Mouse (Mus musculus) erythroid progenitor cell, adult 5-6 weeks (primary cell): Measurements from ENCODE around the gene Akip1. TPM values are rescaled to one million over a fixed set of nuclear protein-coding genes. Genes with fewer than 3 reads are reported as not detected.

Source experiments
- ATAC-seq: replicated peaks from 2 replicates; pipeline ENCODE4 v1.8.0; 2016; ENCODE audit warnings: moderate number of reproducible peaks, mild to moderate bottlenecking, moderate TSS enrichment, inconsistent platforms; ENCODE audit not compliant: poor library complexity, low FRiP score, severe bottlenecking
- total RNA-seq, 2 experiments: library from RNA; stranded (forward) in 1 of 2; stranded (reverse) in 1 of 2; fragments of 150-400 nt in 1 of 2; fragments of 186-747, 209-891 nt in 1 of 2; gene quantifications; 2 replicates each; pipeline versions ENCODE4 v1.2.3 to v1.2.4; 2015 to 2017; ENCODE audit warnings: low replicate concordance in 2 of 2

Akip1 gene
- total RNA-seq, 2 experiments from 2014 or later: 21.6 to 57.0 TPM

DNA sequence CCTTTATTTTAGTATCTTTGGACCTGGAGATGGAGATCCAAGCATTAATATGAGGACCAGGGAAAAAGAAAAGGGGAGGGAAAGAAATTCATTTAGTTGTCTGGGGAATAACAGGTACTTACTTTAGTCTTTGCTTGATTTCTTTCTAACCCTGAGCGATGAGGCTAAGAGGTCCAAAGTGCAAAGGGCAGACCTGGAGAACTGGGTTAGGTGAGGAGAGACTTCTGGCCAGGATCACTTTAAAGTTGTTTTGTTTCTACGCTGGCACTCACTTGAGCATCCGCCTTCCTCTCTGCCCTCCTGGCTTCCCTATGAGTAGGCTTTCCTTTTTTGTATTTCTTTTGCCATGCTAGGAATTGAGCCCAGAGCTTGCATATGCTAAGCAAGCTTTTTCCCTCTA is 52.8 kb downstream of the Akip1 start:
- ATAC-seq: no peak

Other genes with a start within 250 kb of the Akip1 start
- not detected in 2 replicates for gene Trim66, start 195.6 kb upstream of the Akip1 start, total RNA-seq (2015; ENCODE audit: low replicate concordance)
- not detected in 2 replicates for gene Trim66, start 195.6 kb upstream of the Akip1 start, total RNA-seq (2017; ENCODE audit: low replicate concordance)
- gene Rpl27a, start 184.5 kb upstream of the Akip1 start, total RNA-seq (2015; ENCODE audit: low replicate concordance): 221 and 228 TPM in 2 replicates
- 113 and 169 TPM in 2 replicates for gene Rpl27a, start 184.5 kb upstream of the Akip1 start, total RNA-seq (2017; ENCODE audit: low replicate concordance)
- 143 and 246 TPM in 2 replicates for gene St5, start 85 bp upstream of the Akip1 start, total RNA-seq (2015; ENCODE audit: low replicate concordance)
- 82.6 and 96.9 TPM in 2 replicates for gene St5, start 85 bp upstream of the Akip1 start, total RNA-seq (2017; ENCODE audit: low replicate concordance)
- not detected in 2 replicates for gene BC051019, start 20.2 kb downstream of the Akip1 start, total RNA-seq (2015; ENCODE audit: low replicate concordance)
- gene BC051019, start 20.2 kb downstream of the Akip1 start, total RNA-seq (2017; ENCODE audit: low replicate concordance): not detected in 2 replicates
- not detected in 2 replicates for gene Ascl3, start 28.0 kb downstream of the Akip1 start, total RNA-seq (2015; ENCODE audit: low replicate concordance)
- not detected in 2 replicates for gene Ascl3, start 28.0 kb downstream of the Akip1 start, total RNA-seq (2017; ENCODE audit: low replicate concordance)
- 57.8 and 63.1 TPM in 2 replicates for gene Tmem9b, start 49.2 kb downstream of the Akip1 start, total RNA-seq (2015; ENCODE audit: low replicate concordance)
- gene Tmem9b, start 49.2 kb downstream of the Akip1 start, total RNA-seq (2017; ENCODE audit: low replicate concordance): 22.2 and 22.6 TPM in 2 replicates
- gene Nrip3, start 78.3 kb downstream of the Akip1 start, total RNA-seq (2015; ENCODE audit: low replicate concordance): 18.9 and 22.0 TPM in 2 replicates
- 25.0 and 38.0 TPM in 2 replicates for gene Nrip3, start 78.3 kb downstream of the Akip1 start, total RNA-seq (2017; ENCODE audit: low replicate concordance)
- not detected in 2 replicates for gene Scube2, start 162.0 kb downstream of the Akip1 start, total RNA-seq (2015; ENCODE audit: low replicate concordance)
- not detected in 2 replicates for gene Scube2, start 162.0 kb downstream of the Akip1 start, total RNA-seq (2017; ENCODE audit: low replicate concordance)